Mouse (Mus musculus) T-cell, adult 2 months (primary cell): ENCODE results near the gene Rhog.

ENCODE experiments used
- DNase-seq: peaks from one replicate; pipeline ENCODE4 v3.0.0; 2022; ENCODE audit warnings: low spot score

Rhog gene

DNA sequence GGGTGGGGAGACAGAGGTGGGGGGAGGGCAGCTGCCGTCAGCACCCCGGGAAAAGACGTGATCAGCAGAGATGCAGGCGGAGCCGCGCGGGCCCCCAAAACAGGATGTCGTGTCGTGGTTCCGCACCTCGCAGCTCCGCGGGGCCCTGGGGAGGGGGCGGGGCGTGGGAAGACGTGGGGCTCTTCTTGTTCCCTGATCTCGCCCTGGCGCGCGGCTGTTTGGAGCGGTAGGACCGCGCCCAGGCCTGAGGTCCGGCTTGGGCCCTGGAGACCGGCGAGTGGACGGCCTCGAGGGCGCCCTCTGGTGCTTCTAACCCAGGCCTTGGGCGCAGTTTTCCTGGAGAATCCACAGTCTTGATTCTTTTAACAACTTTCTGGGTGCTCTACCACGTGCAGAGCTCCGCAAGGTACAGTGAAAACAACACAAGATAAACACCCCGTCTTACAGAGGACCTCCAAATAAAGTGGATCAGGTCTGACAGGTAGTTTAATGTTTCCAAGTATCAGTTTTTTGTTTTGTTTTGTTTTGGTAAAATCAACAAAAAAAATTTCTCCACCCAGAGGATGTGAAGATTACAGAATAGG is 5.1 kb downstream of the Rhog start:
- peak; percentile 97 for DNase-seq

DNA sequence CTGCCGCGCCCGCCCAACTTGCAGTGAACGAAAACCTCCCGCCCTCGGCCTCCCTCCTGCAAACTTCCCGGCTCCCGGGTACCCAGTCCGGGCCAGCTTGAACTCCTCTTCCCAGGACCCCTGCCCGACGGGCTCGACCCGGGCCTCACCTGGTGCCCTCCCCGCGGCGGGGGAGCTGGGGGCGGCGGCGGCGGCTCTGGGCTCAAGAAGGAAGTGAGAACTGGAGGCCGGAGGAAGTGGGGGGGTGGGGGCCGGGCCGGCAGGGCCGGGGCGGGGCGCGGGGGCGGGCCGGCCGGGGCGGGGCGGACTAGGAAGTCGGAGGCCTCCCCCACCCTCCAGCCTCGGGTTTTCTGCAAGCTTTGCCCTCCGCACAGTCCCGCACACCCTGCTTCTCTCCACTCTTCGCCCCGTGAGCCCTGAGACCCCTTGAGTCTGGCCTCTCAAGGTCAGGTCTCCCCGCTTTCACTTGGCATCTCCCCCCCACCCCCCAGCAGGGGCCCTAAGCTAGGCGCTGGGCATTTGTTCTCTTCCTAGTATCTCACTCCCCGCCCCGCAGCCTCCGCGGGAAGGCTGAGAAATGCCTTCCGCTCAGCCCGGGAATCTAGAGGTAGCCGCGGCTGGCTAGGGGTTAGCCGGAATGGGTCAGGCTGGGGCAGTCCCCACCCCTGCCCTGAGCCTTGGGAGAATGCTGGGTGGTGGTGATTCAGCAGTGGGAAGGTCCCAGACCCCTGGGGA is 5.8 kb downstream of the Rhog start:
- peak; percentile 70 for DNase-seq

DNA sequence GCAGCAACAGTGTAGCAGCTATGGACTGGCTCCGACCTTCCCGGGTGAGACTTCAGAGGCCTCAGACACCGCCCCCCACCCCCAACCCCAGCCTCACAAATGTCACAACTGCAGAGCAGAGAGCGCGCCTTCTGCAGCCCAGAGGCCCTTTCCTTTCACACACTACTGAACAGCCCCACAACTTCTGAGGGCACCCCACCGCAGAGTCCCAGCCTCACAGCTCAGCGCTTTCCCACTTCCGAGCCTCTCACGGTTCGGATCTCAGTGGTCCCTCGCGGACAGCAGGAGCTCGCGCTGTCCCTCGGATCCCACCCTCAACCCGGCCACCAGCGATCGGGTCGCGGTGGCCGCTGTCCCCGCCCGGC is 6.3 kb downstream of the Rhog start:
- peak; percentile 80 for DNase-seq

DNA sequence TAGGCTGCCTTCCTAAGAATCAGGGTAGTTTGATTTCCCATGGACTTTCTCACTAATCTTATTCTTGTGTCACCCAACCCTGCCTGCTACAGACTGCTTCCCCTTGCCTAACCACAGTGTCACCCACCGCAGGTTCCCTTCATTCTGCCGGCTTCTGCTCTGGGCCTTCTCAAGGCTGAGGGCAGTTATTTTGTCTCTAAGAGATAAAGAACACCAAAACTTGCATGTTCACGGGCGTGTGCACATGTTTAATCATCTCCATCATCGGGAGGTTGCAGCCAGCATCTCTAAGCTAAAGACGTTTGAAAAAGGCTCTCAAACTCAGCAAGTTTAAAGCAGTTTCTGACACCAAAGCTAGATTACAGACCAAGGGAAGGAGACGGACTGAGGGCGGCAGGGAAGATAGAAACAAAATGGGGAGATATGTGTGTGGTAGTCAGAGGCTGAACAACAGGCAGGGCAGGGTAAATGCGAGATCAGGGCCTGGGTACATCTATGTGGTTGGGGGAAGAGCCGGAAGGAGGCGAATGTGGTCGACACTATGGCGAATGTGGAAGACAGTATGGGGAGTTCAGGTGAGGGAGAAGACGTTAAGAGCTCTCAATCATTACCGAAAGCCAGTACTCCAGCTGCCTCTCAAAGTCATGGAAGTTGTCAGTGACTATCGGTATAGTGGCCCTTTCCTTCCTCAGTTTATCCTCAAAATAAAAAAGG is 7.0 kb downstream of the Rhog start:
- peak; percentile 60 for DNase-seq

DNA sequence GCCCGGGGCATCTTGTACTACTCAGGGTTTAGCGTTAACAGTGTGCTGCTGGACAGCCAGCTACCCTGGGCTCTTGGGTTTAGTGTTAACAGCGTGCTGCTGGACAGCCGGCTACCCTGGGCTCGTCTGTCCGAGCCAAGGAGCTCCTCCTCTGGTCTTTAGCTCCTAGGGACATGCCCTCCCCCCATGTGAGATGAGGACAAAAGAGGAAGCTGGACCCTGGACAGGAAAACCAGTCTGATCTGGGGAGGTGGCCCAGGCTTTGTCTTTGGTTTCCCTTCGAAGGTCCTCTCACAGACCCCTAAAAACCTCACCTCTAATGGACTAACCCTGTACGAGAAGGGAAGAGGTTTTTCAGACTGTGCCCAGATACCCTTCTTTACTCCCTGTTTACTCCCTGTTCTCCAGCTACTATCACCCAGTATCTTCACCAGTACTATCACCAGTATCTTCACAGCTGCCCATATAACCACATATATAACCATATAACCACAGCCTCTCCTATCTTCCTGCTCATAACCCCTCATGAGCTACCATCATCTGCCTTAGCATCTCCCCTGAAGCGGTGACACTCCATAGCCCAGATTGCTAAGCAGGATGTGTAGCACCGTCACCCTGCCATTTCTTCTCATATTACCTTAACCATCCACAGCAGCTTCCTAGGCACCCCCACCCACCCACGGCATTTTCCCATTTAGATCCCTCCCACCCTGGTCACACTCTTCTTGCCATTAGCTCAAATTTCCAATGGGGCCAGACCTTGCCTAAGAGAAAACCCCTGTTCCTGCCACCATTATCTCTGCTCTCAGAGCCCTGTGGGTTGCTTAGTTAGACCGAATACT is 8.7 kb downstream of the Rhog start:
- DNase-seq: peak; percentile 22

DNA sequence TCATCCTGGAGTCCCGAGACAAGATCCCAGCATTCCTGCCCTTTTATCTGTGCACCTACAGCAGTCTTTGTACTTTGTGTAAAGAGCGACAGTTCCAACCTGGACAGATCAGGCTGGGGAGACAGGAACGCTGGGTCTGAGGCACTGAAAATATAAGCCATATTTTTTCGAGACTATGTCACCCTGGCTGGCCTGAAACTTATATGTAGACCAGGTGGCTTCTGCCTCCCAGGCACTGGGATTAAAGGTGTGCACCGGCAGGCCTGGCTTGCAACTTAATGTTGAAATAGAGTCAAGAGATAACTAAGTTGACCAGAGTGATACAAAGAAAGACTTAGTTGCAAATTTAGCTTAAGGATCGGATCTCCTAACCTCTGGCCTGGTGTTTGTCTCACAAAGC is 9.6 kb downstream of the Rhog start:
- DNase-seq: no peak

DNA sequence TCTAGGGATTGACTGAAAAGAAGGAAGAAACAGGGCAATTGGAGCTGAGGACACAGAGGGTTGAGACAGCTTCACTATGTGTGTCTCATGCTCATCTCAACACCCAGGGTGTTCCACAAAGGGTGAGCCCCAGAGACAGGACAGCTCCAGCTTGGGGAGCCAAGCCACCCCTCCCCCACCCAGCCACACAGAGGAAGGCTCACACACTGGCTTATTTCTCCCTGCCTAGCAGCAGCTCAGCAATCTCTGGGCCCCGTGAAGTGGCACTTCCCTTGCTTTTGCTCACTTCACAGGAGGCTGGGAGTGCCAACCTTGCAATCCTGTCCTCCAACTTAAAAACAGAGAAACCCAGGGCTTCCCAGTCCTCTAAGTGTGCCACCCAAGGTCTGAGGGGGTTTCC is 10.1 kb downstream of the Rhog start:
- DNase-seq: peak; percentile 28

DNA sequence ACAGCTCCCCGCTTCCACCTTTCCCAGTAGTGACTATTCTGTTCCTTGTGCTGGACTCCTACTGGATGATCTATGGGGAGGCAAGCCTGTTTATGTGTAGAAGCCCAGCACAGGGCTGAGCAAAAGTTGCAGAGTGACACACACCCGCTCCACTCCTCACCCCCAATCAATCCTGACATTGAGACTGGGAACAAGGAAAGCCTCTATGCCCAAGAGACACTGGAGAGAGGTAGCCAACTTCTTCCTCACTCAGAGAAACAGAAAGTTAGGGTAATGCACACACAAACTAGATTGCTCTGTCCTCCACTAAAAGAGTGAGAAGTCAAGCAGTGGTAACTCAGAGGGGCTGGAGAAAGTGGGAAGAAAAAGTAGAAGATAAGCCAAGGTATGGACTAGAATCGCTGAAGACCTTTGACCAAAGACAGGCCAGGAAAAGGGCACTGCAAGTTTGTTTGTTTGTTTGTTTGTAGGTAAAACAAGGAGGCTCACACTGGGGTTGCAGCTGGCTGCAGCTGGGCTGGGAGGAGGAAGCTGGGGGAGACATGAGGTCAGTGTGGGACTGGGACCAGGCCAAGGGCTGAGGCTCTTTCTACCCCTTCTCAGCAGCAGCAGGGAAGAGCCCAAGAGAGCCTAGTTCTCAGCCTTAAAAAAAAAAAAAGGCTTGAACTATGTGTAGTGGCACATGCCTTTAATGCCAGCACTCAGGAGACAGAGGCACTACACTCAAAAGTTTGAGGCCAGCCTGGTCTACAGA is 10.9 kb downstream of the Rhog start:
- DNase-seq: no peak

DNA sequence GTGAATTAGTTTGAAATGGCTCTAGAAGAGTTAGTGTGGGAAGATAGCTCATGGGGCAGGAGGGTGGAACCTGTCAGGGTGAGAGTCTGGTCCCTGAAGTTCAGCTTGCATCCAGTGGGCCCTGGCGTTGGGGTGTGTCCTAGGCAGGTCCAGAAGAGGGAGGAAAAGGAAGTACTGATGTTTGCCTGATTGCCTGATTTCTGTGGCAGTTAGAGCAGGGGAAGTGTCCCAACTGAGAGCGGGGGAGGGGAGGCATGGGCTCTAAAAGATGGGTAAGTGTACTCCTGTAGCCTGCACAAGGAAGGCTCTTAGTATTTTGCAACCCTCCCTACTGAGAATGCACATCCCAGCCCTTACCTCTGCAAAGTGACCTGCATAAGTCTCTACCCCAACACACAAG is 12.0 kb downstream of the Rhog start:
- DNase-seq: peak; percentile 12

DNA sequence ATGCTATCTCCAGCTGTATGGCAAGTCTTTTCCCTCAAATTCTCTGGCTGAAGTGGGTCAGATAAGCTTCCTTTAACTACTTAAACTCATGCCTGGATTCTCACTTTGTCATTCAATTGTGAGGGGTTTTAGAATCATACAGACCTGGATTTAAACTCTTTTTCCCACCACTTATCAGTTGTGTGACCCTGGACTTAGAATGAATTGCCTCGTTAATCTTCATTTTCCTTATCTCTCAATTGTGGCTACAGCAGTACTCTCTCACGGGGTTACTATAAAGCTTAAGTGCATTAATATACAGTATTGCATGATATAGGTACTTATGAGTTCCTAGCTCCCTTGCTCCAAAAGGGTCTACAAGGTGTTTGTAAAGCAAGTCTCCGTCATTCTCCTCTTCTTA is 12.9 kb downstream of the Rhog start:
- DNase-seq: no peak

DNA sequence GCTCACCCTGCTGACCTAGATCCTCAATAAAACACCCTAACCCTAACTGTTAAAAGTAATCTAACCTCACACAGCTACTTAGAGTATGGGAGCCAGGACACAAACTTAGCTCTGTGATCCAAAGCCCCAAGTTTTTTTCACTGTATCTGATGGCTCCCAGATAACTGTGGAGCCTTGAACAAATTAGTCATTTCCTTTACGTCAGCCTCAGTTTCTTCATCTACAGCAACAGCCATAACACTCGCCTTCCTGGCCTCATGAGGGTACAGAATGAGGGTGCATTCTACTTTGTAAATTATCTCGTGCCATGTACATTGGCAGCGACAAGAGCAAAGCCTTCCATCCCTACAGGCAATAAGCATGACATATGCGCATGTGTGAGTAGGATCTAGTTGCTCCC is 13.5 kb downstream of the Rhog start:
- DNase-seq: no peak

DNA sequence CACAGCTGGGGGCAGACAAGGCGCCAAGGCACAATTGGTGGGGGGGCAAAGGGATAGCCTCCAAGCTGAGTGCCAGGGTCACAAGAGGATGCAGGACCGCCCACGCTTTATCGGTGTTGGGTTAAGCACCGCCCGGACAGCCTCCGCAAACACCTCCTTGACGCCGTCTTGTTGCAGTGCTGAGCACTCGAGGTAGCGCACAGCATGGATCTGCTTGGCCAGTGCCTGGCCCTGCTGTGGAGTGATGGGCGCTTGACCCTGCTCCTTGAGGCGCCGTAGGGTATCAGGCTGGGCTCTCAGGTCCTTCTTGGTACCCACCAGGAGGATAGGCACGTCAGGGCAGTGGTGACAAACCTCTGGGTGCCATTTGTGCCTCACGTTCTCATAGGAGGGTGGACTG is 16.3 kb downstream of the Rhog start:
- no peak for DNase-seq

DNA sequence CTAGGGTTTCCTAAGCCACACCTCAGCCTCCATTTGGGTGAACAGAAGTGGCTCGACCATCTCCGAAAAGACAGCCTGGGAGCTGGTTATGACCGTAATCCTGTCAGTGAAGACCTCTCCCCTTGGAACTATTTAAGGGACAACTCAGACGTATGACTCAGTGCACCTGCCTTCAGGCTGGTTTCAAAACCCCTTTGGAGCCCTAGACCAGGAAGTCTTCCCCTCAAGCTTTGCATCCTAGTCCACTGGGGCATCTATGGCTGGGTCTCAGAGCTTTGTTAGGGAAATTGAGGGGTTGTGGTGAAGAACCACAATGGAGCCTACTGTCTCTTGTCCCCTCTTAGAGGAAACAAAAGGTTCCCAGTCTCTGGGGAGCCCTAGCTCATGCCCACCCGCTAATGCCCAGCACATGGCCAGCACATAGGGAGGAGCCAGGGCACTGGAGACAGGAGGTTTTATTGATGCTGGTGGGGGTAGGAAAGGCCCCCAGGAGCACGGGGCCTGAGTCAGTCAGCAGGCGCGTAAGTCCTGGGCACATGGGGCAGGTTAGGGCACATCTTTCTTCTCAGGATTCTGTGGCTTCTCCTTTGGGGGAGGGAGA is 17.1 kb downstream of the Rhog start:
- DNase-seq: no peak

DNA sequence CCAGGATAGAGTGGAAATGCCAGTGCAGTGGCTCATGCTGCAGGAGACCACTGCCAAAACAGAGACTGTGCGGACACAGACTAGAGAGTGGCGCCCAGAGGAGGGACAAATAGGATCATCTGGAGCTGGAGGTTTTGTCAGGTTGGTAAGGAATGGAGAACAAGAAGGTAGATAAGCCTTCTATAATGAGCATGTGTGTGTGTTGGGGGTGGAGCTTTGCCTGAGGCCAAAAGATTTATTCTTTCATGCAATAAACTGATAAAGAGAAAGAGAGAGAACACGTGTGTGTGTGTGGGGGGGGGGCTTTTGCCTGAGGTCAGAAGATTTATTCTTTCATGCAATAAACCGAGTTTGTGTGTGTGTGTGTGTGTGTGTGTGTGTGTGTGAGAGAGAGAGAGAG is 22.8 kb downstream of the Rhog start:
- DNase-seq: no peak

DNA sequence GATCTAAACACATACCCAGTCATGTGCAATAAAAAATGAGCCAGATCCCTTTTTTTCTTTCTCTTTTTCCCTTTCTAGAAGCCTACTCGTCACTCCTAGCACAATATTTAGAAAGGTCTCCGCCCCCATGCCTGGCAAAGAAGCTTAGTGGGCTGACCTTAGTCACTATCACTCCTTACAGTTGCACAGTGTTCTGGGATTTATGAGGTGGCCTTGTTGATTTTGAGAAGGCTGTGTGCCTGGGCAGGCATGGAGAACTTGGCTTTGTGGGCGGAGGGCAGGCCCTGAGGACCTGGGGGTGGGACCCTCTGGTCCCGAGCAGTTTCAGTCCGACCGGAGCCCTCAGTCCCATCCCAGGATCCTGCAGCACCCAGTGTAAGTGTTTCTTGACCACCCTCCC is 26.0 kb downstream of the Rhog start:
- no peak for DNase-seq

DNA sequence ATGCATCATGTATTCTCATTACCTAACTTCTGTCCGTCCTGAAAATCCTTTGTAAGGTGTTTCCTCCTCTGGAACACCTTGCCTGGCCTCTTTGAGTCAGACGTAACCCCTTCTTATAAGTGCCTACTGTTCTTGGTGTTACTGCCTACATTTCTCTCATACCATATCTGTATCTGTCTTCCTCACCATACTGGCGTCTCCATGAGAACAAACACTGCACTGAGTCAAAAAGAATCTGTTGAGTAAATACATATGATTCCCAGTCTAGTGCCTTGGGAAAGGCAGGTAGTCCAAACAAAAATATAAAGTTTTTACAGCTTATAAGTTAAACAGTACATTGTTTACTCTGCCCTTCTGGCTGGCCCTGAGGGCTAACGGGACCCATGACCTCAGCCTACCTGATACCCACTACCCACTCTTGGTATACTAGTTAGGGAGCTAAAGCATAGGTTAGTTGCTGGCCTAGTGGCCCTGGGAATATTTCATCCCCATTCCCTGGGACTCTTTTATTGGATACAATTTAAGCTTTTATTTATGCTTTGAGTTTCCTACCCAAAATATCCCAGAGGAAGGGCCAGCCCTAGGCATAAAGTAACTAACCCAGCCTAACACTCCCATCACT is 27.7 kb downstream of the Rhog start:
- DNase-seq: no peak

DNA sequence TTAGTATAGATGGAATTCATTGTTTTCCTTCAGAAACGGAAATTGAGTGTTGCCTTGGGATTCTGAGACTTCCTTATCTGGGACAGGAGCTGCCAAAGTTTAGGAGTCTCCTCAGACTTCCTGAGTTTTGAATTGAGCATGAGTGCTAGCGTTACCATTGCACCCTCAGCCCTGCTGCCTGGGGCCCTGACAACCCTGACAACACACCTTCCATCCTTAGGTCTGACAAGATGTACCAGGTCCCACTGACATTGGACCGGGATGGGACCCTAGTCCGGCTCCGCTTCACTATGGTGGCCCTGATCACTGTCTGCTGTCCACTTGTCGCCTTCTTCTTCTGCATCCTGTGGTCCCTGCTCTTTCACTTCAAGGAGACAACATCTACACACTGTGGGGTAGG is 29.8 kb downstream of the Rhog start:
- no peak for DNase-seq

DNA sequence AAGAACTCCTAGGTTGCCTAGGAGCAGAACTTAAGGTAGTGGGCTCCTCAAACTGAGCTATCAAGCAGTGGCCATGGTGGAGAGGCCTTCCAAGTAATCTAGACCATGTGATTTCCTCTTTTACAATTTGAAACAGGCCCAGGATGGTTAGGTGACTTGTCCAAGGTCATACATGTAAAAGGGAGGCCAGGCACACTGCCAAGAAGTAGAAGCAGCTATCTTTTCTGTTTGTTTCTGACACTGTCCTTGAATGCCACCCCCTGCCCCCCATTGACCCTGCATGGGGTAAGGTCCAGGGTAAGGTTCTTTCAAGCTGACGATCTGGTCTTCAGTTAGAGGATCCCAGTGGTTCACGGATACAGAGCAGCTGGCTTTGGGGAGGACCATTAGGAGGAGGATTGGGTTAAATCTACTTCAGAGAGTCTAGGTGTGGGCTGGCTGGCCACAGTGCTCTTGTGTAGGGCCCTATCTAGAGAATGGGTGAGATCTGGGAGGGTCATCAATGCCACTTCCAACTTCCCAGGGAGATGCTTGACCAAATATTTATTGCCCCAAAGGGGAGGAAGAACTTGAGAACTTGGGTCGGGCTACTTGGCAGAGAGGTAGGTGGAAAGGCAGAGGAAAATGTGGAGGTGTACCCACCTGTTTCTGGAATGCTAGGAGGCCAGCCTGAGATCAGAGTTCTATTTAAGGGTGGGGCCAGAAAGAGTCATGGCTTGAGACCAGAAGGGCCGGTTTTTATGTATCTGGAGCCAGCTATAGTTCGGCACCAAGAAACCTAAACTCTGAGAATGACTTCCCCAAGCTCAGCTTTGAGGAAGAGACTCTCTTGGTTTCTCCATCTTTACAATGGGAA is 31.7 kb downstream of the Rhog start:
- no peak for DNase-seq

DNA sequence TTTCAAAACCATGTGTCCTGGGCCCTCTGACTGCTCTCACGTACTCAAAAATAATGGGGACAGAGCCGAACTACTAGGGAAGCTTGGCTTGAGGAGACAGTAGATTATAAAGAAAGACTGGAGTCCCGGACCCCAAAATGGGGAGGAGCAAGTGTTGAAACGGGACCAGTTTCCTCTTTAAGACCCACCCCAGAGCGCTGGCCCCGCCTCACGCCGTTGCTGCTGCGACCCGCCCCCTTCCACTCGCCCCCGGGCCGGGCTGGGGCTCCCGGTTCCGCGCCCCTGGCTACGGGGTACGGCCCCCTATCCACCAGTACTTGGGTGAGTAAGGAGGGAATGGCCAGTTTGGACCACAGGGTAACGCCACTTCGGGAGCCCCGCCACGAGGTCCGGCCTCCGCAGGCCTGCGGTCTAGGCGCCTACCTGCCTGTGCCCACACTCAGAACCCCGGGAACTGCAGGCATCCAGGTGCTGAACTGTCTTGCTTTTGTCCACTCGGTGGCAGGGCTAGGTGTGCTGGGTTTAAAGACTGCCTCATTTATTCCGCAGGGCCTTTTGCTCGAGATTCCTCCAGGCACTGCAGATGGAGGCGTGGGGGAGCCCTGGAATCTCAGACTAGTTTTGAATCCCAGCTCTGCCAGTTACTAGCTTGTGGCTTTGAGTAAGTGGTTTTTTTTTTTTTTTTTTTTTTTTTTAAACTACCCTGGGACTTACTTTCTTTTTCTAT is 32.9 kb downstream of the Rhog start:
- peak; percentile 55 for DNase-seq
